Mouse (Mus musculus): ENCODE results near the gene Pcif1. TPM values are rescaled to one million over a fixed set of nuclear protein-coding genes. Genes with fewer than 3 reads are reported as not detected.
A peak's percentile ranks its signal among the peaks of the same experiment; 100 is the strongest.
"Not testable (repeated sequence)": the region's sequence is repeated elsewhere in the genome, so short reads cannot be mapped to it uniquely, and the experiment has no call there.

The Pcif1 gene
- total RNA-seq, 4 experiments from 2014 or later = 24.1 to 31.0 (median 27.2) TPM

DNA sequence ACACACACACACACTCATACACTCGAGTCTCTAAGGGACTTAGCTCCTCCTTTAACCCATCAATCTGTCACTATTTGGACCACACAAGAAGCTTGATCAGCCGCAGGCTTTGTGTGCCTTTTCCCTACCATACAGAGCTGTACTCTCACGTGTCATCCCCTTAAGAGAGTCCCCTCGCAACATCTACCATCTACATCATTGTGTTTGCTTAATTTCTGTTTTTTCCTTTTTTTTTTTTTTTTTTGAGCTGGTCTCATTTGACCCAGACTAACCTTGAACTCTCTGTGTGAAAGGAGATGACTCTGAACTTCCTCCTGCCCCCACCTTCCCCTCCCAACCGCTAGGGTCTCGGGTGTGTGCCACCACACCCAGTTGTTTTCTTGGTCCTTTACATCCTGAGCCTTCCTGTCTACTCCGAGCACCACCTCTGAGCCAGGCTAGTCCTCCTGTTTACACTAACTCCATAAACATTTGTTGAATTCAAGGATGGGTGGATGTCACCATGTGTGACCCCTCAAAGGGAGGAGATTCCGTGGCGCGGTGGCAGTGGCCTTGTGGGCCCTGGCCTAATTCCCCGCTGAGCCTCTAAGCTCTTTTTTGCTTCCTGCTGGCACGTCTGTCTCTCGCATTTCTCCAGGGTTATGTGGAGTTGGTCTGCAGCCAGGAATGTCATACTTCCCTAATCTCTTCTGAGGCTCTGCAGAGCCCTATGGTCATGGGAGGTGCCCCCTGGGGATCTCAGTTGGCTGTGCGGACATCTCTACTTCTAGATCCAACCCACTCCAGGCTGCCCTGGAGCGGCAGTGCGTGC, 12.2 kb upstream of the Pcif1 start:
- DNase-seq (ENCODE audit: low spot score in 2 of 2) = peak in 1 of 2 experiments; percentile 47

DNA sequence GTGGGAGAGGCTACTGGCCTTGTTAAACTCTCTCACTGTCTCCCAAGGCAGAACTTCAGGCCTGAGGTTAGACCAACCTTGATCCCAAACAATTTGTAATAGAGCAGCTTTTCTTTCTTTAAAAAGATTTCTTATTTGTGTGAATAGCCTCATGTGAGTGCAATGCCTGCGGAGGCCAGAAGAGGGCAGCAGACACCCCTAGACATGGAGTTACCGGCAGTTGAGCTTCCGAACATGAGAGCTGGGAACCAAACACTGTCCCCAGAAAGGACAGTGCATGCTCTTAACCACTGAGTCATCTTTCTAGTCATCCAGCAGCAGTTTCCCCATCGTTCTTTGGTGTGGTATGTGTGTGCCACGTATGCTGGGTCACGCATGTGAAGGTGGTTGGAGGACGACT, 11.5 kb upstream of the Pcif1 start:
- DNase-seq (ENCODE audit: low spot score in 2 of 2) = no peak

DNA sequence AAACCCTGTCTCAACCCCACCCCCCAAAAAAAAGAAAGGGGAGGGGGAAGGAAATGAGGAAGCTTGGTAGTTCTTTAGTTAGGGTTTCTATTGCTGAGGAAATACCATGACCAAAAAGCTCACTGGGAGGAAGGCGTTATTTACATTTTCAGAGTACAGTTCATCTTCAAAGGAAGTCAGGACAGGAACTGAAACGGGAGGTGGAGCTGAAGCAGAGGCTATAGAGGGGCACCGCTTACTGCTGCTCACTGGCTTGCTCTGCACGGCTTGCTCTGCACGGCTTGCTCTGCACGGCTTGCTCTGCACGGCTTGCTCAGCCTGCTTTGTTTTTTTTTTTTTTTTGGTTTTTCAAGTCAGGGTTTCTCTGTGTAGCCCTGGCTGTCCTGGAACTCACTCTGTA, 10.6 kb upstream of the Pcif1 start:
- no peak for DNase-seq (ENCODE audit: low spot score in 2 of 2)

DNA sequence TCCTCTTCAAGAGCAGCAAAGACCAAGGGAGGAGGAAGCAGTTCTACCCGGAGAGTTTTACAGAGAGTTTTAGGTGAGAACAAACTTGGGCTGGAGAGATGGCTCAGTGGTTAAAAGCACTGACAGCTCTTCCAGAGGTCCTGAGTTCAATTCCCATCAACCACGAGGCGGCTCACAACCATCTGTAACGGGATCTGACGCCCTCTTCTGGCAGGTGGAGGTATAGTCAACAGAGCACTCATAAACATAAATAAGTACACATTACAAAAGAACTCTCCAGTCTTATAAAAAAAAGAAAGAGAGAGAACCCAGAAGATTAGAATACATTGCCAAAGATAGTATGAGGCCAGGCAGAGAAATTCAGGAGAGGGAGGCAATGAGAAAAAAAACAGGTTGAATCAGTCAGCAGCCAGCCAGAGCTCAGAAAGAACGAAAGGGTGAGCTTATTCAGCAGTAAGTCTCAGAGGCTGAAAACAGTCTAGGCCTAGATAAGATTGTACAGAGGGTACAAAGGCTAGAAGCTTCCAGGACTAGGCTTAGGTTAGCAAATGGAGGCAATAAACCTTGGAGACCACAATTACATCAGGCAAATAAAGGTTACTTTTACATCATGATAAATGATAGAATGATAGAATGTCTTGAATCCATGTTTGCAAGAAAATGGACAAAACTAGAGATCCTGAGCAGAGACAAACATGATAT, 7.4 kb upstream of the Pcif1 start:
- no peak for DNase-seq (ENCODE audit: low spot score in 2 of 2)

DNA sequence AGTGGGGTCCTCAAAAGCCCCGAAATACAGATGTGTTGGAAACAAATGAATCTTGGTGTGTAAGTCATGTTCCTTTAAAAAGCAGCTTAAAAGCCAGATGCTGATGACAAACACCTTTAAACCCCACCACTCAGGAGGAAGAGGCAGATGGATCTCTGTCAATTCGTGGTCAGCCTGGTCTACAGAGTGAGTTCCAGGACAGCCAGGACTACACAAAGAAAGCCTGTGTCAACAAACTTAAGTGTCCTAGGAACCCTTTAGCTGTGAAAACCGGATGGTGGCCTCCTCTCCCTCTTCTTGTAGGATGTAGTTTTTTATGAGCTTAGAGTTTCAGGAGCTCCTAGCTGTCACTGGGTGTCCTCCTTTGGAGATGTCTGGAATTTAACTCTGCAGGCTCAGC, 5.5 kb upstream of the Pcif1 start:
- no peak for DNase-seq (ENCODE audit: low spot score in 2 of 2)

DNA sequence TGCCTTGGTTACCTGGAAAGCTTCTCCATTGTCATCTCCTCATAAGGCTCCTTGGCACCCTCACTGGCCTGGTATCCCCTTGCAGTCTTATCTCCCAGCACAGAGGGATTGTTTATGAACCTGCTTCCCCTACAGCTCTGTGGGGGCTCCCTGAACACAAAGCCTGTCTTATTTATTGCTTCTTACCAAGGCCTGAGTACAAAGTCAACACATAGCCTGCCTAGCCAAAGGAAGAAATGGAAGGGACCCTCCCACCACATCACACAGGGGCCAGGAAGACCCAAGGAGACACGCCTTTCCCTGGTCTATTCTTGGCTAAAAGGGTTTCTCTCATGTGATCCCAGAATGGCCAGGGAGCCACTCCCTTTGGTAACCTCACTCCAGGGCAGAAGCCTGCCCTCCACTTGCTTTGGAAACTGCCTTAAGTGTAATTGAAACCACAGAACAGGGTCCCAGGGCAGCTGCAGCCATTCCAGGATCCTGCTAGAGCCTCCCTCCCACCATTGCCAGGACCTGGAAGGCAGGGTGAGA, 4.8 kb upstream of the Pcif1 start:
- DNase-seq (ENCODE audit: low spot score in 2 of 2) = peak in 1 of 2 experiments; percentile 46

DNA sequence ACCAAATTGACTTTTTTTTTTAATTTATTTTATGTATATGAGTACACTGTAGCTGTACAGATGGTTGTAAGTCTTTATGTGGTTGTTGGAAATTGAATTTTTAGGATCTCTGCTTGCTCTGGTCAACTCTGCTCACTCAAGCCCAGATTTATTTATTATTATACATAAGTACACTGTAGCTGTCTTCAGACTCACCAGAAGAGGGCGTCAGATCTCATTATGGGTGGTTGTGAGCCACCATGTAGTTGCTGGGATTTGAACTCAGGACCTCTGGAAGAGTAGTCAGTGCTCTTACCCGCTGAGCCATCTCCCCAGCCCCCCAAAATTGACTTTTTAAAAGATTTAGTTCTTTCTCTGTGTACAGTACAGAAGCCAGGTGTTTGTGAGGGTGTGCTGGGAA, 3.5 kb upstream of the Pcif1 start:
- DNase-seq (ENCODE audit: low spot score in 2 of 2) = not testable (repeated sequence)

DNA sequence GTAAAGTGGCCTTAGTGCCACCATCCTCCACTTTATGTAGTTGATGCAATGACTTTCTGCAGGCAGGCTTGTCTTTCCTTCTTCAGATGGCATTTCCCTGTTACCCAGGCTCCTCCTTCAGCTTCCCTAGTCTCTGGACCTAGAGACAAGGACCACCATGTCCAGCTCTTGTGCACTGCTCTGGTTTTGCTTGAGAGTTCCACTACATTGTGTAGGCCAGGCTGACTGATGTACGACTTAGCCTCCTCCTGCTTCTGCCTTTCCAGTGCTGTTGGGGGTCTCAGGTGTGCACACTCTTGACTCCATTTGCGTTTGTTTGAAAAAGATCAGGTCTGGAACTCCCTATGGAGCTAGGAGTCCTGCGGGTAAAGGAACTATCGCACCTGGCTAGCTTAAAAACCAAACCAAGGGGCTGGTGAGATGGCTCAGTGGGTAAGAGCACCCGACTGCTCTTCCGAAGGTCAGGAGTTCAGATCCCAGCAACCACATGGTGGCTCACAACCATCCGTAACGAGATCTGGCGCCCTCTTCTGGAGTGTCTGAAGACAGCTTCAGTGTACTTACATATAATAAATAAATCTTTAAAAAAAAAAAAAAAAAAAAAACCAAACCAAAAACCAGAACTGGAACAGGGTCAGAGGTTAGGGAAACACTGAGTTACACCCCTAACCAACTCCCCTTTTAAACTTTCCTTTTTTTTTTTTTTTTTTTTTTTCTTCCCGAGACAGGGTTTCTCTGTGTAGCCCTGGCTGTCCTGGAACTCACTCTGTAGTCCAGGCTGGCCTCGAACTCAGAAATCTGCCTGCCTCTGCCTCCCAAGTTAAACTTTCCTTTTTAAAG, 1.5 kb upstream of the Pcif1 start:
- DNase-seq (ENCODE audit: low spot score in 2 of 2) = not testable (repeated sequence)

DNA sequence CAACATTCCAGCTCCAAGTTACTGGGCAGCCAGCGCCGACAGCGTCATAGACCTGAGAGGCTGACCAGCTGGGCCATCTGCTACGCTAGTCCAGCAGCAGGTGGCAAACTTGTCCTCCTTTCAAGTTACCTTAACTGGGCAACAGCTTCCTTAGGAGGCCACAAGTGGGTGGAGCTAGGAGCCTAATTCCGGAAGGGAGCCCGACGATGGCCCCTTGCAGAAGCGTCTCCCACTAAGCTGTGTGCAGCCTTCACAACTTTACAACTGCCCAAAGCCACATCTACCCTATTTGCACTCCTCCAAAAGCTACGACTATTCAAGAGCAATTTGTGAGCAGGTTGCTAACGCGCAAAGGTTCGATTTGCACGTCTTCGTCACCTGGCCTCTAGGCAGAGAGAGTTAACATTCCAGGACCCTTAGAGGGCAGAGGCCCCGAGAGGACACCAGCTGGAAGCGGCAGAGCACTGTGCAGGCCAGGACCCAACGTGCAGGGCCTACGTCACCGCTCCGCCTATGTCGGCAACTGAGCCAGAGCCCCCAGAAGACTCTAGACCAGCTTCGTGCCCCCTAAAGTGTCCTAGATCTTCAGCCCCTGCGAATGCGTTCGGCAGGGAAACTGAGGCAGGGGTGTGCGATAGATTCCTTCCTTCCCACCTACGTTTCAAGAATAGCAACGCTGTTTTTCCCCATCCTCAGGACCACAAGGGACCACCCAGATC, 436 bp upstream of the Pcif1 start:
- DNase-seq (ENCODE audit: low spot score in 2 of 2) = peak; percentile 70 to 77

DNA sequence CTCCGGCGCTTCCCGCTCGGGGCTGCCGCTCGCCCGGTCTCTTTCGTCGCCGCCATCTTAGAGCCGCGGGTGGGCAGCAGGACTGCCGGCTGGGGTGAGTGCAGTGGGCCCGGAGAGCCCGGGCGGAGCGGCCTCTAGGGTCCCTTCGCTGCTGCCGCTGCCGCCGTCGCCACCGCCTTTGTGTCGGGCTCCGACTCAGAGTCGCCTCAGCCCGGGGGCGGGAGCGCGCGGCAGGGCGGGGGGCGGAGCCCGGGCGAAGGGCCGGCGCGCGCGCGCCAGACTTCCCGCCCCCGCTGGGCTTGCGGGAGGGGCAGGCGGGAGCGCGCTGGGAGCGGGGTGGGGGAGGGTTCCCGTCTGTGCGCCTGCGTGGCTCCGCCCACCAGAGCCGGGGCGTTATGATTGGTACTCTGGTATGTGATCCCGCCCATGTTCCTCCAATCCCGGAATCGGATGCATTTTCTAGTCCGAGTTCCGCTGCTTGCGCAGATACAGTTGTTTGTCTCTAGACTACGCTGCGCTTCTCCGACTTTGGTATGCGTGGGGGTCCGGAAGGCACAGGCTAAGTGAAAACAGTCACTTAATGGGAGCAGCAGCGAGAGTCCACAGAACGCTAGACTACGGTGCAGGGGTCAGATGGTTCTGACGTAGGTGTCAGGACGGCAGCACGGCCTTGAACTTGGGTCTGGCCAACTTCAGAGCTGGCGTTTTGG, 619 bp downstream of the Pcif1 start:
- DNase-seq (ENCODE audit: low spot score in 2 of 2) = peak; percentile 87 to 89

DNA sequence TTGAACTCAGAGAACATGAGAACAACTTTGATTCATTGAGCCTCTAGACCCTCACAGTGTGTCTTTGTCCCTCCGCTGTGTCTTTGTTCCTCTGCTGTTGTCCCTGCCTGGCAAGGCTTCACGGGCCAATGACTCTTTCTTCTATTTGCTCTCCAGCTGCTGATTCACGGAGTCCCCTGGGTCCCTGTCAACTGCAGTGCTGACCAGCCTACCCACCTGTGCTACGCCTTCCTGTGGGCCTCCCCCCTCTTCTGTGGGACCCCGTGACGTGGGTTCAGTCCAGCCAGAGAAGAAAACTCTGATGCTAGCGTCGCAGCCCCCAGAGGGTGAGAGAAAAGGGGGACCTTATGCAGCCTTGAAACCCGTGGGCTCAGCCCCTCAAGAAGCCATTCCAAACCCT, 3.5 kb downstream of the Pcif1 start:
- DNase-seq (ENCODE audit: low spot score in 2 of 2) = no peak

DNA sequence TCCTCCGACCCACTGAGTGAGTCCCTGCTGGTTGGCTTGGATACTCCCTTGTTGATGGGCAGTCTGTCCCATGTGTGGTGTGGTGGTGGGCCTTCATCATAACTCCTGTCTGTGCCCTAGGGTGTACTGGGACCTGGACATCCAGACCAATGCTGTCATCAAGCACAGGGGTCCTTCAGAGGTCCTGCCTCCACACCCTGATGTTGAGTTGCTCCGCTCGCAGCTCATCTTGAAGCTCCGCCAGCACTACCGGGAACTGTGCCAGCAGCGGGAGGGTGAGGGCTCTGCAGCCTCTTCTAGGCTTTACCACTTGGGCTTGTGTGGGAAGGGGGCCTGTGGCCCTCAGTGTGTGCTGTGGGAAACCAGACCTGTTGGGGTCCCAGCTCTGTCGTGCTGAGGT, 6.7 kb downstream of the Pcif1 start:
- DNase-seq (ENCODE audit: low spot score in 2 of 2) = peak in 1 of 2 experiments; percentile 67

DNA sequence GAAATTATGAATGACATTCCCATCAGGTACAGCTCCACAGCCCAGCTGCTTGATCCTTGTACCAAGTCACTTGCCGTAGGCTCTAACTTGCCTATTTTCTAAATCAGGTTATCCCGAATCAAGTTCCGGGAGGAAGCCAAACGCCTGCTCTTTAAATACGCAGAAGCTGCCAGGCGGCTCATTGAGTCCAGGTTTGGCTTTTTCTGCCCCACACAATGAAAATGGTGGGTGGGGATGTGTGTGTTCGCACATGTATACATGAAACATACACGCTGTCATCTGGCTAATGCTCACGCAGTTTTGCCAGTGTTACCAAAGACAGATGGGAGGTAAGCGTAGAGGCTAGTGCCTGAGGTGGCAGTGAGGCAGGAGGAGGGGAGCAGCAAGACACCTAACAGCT, 7.5 kb downstream of the Pcif1 start:
- no peak for DNase-seq (ENCODE audit: low spot score in 2 of 2)

DNA sequence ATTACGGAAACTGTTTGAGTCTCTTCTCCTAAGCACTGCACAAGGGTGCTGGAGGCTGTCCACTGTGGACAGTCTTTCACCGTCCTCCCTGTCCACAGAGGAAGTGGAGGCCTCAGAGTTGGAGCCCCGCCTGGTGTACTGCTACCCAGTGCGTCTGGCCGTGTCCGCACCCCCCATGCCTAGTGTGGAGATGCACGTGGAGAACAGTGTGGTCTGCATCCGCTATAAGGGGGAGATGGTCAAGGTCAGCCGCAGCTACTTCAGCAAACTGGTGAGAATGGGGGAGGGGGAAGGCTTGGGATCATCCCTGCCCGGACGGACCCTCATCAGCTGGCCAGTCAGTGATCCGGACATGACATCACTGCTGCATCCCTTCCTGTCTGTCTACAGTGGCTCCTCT, 9.9 kb downstream of the Pcif1 start:
- no peak for DNase-seq (ENCODE audit: low spot score in 2 of 2)

DNA sequence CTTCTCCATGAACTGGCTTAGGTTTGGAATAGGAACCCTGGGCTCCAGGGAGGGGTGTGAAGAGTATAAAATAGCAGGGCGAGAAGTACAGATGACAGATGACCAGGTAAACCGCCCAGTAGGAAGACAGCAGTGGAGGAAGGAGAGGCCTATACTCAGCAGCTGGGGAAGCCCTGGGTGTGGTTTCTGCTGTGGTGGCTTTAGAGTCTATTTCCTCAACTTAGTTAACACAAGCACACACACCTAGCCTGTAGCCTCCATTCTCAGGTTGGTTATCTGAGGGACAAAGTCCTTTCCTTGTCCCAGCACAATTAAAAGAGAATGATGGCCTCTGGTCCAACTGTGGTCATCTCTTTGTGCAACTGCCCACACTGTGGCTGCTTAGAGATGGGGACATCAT, 10.9 kb downstream of the Pcif1 start:
- no peak for DNase-seq (ENCODE audit: low spot score in 2 of 2)

DNA sequence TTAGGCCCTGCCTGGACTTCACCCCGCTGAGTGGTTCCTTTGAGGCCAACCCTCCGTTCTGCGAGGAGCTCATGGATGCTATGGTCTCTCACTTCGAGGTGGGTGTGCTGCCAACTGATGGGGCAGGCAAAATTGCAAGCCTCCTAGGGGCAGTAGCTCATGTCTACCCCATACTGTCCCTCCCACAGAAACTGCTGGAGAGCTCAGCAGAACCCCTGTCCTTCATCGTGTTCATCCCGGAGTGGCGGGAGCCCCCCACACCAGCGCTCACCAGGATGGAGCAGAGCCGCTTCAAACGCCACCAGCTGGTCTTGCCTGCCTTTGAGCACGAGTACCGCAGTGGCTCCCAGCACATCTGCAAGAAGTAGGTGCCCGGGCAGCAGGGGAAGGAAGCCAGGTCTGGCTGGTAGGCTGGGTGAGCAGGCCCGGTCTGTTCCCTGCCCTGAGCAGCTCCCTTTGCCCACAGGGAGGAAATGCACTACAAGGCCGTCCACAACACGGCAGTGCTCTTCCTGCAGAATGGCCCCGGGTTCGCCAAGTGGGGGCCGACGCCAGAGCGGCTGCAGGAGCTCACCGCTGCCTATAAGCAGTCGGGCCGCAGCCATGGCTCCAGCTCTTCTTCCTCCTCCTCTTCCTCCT, 11.4 kb downstream of the Pcif1 start:
- no peak for DNase-seq (ENCODE audit: low spot score in 2 of 2)

DNA sequence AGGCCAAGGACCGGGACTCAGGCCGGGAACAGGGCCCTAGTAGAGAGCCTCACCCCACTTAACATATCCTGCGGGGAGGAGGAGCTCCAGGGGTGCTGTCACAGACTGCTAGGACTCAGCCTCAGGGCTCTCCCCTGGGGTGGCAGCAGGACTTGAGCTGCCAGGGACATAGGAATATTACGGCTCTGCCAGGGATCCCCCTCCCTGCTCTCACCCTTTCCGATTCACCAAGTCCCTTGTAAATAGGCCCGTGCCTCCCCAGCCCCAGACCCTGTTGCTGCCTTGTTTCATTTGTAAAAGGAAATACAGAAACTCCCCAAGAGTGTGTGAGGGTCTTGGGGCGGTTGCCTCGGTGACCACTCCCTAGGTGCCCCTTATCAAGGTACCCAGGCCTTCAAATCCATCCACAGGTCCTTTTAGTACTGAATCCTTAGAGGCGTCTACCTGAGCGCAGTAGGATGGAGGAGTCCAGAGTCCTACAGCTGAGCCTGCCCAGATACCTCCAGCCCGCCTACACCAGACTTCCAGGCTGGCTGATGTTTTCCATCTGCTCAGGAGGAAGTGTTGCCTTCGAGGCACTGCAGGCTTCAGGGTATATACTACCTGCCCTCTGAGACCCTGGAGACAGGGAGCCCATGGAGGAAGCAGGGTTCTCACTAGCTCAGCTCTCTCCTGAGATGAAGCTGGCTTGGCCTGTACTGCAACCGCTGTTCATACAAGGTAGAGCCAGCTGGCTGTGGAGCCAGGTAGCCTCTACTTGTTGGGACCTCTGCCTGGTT, 12.1 kb downstream of the Pcif1 start:
- DNase-seq (ENCODE audit: low spot score in 2 of 2) = no peak

DNA sequence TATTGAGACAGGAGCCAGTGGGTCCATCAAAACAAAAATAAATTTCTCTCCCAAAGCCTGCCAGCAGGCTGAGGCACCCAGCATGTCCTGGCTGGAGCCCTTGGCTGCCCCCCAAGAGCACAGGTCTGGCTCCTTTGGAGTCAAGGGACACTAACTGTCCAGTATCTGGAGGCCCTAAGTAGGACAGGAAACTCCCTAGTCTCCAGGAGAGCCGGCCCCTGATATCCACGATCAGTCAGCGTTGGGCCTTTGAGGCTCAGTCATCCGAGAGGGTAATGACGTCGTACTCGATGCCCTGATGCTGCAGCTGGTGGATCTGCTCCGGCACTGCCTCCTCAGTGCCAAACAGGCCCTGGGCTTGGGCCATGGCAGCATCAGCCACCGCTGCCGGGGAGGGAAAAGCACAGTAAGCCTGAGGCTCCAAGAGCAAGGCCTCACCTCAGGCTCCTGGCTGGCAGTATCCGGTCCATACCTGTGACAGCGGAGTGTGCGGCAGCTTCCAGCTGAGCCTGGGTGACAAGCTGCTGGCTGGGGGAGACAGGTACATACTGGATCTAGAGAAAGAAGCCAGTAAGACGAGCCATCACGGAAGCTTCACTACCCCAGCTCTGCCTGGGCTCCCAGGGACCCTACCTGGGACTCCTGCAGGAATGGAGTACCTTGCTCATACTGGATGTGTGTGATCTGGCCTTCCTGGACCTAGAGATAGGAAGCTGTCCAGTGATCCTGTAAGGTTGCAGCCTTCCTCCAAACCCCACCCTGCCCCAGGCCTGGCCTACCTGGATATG, 13.0 kb downstream of the Pcif1 start:
- DNase-seq (ENCODE audit: low spot score in 2 of 2) = peak; percentile 72 to 80

Measured in gastrocnemius, adult 8-10 months (tissue).